Mouse (Mus musculus): ENCODE data around the gene Asphd1.

- TF ChIP-seq CTCF (IDR thresholded peaks at IDR 0.05; ENCODE audit: borderline replicate concordance, control insufficient read depth, extremely low read depth, insufficient read depth, low read length, poor library complexity), result no peak
- no peak for TF ChIP-seq POLR2A (IDR thresholded peaks at IDR 0.05; ENCODE audit: control insufficient read depth, extremely low read depth, insufficient read depth, low read length, poor library complexity)
Measured at GRCm38 (mm10) chr7:126941171-126941570, 8.2 kb downstream of the Asphd1 start.
